Mouse (Mus musculus) stomach, embryonic 15.5 days (tissue): Measurements from ENCODE around the gene P2rx4. TPM values are rescaled to one million over a fixed set of nuclear protein-coding genes. Genes with fewer than 3 reads are reported as not detected.
"Not testable (repeated sequence)": the region's sequence is repeated elsewhere in the genome, so short reads cannot be mapped to it uniquely, and the experiment has no call there.

Experiments
- ATAC-seq: fragments of 200-750 bp; cut with Nextera tagmentation; 2 replicates; pipeline ENCODE4 v1.8.0; 2017; ENCODE audit warnings: low read depth, moderate number of reproducible peaks, moderate TSS enrichment; ENCODE audit not compliant: insufficient read depth, low FRiP score
- H3K27ac ChIP-seq: fragments of 300-500 bp; sonication (generic); 2 replicates; pipeline ENCODE4 v1.5.1; 2015; ENCODE audit warnings: mild to moderate bottlenecking, inconsistent platforms
- H3K27me3 ChIP-seq: fragments of 300-500 bp; sonication (generic); replicated peaks from 2 replicates; pipeline ENCODE4 v1.6.1; 2015; ENCODE audit warnings: inconsistent platforms
- H3K36me3 ChIP-seq: fragments of 300-500 bp; sonication (generic); 2 replicates; pipeline ENCODE4 v1.6.1; 2015; ENCODE audit warnings: inconsistent platforms
- H3K4me1 ChIP-seq: fragments of 300-500 bp; sonication (generic); 2 replicates; pipeline ENCODE4 v1.6.1; 2015; ENCODE audit warnings: inconsistent platforms
- H3K4me2 ChIP-seq: fragments of 300-500 bp; sonication (generic); 2 replicates; pipeline ENCODE4 v1.6.1; 2015; ENCODE audit warnings: mild to moderate bottlenecking, inconsistent platforms
- H3K4me3 ChIP-seq: fragments of 300-500 bp; sonication (generic); replicated peaks from 2 replicates; pipeline ENCODE4 v1.5.1; 2015; ENCODE audit warnings: inconsistent platforms
- H3K9ac ChIP-seq: fragments of 300-500 bp; sonication (generic); 2 replicates; pipeline ENCODE4 v1.6.1; 2015; ENCODE audit warnings: inconsistent platforms
- H3K9me3 ChIP-seq: fragments of 300-500 bp; sonication (generic); 2 replicates; pipeline ENCODE4 v1.6.1; 2016; ENCODE audit warnings: inconsistent platforms
- WGBS: fragments of 180-500 bp; shearing (Covaris S2); methylation state at CpG from one replicate; pipeline ENCODE4 v1.1.7; 2015; 5-methylcytosine and 5-hydroxymethylcytosine counted together
- polyA plus RNA-seq: library from polyadenylated mRNA; unstranded; fragments of >200 nt; fragmentation: Nextera tagmentation; extraction: Ambion mirVana; gene quantifications from 2 replicates; pipeline ENCODE4 v1.2.1, GENCODE M21; 2015

The P2rx4 gene
- 26.9 and 27.9 TPM in 2 replicates for polyA plus RNA-seq

DNA sequence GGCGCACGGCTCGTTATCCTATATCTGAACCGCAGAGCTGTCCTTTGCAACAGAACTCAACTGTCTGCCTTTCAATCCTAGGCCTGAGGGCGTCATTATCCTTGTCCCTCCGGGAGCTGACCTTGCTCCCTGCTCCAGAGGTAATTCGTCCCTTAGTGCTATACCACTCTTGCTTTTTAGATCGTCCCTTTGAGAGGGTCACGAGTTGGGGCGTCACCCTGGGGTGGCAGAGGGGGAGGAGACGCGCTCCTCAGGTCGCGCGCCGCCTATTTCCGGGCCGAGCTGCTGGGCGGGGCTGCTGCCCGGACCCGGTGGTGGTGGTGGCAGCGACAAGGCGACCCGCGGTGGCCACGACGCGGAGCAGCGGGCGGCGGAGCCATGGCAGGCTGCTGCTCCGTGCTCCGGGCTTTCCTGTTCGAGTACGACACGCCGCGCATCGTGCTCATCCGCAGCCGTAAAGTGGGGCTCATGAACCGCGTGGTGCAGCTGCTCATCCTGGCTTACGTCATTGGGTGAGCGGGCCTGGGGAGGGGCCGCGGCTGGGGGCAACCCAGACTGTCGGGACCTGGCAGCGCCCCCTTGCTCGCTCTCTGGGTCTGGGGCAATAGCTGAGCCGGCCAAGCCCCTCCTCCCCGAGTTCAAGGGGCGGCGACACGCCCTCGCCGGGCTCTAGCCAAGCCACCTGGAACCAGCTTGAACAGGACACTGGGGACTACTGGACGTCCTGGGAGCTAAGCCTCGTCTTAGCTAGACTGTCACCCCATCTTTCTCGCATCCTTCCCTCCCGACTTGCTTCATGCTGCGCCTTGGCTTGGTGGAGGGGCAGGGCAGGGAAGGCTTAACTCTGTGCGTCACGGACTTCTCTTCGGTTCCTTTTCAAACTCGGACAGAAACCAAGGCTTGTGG lies at the start of gene P2rx4:
TSS of gene P2rx4 (plus strand) at position 269 of the 906 bp plus-strand sequence.
- peak; percentile 88 for ATAC-seq
- Histone ChIP-seq H3K4me2 (peak within 1 kb of the TSS; percentile 92), H3K9ac (peak within 1 kb of the TSS; percentile 65), H3K4me3 (peak within 1 kb of the TSS; percentile 72), H3K4me1 (peaks cover 5% of the 10 kb centered on the region; the same call in 1 of the 2 replicates), H3K9me3 (no peaks in the 10 kb centered on the region), H3K27ac (peak within 1 kb of the TSS; percentile 84), H3K27me3 (no peaks in the 10 kb centered on the region), H3K36me3 (no peaks in the 10 kb centered on the region)
- under 1% methylated on average over 66 of the region's 66 CpGs for WGBS

DNA sequence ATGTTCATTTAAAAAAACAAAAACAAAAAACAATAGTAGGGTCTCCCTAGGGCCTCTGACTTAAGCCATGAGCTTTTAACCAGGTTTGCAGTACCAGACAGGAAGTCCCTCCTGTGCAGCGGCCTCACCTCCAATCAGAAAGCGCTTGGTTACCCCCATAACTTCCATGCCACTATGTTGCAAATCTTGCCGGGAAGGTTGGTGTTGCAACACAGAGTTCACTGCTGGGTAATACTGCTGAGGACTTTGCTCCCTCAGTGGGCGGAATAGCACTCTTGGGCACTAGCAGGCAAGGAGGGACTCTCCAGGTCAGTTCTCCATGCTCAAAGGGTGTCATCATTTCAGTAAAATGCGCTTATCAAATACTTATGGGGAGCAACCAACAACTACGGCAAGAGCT lies 44.8 kb upstream of the P2rx4 start:
- ATAC-seq, result no peak

DNA sequence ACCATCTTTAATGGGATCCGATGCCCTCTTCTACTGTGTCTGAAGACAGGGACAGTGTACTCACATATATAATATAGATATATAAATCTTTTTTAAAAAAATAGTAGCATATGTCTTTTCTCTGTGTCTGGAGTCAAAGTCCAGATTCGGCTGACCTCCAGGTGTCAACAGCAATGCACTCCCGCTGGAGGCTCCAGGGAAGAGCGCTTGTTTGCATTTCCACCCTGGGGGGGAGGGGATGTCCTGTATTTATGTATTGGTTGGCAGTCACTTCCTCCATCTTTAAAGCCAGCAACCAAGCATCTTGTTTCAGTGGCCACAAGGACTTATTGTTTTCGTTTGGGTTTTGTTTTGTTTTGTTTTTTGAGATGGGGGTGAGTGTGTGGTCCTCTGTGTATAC lies 42.3 kb upstream of the P2rx4 start:
- Histone ChIP-seq H3K36me3 (no peaks in the 10 kb centered on the region), H3K9me3 (no peaks in the 10 kb centered on the region), H3K4me1 (no peaks in the 10 kb centered on the region), H3K4me2 (no peak overlapping the region), H3K4me3 (no peak overlapping the region), H3K9ac (no peak overlapping the region), H3K27me3 (no peaks in the 10 kb centered on the region), H3K27ac (no peak overlapping the region)
- WGBS, result 52% methylated on average over 5 of the region's 5 CpGs
- no peak for ATAC-seq

More for the DNA sequence above, 44.8 kb upstream of the P2rx4 start:
- Histone ChIP-seq H3K27ac (no peak overlapping the region), H3K4me1 (no peaks in the 10 kb centered on the region), H3K4me3 (no peak overlapping the region), H3K9ac (no peak overlapping the region), H3K9me3 (no peaks in the 10 kb centered on the region), H3K4me2 (no peak overlapping the region), H3K36me3 (no peaks in the 10 kb centered on the region), H3K27me3 (no peaks in the 10 kb centered on the region)
- WGBS, result 89% methylated on average over 6 of the region's 6 CpGs

DNA sequence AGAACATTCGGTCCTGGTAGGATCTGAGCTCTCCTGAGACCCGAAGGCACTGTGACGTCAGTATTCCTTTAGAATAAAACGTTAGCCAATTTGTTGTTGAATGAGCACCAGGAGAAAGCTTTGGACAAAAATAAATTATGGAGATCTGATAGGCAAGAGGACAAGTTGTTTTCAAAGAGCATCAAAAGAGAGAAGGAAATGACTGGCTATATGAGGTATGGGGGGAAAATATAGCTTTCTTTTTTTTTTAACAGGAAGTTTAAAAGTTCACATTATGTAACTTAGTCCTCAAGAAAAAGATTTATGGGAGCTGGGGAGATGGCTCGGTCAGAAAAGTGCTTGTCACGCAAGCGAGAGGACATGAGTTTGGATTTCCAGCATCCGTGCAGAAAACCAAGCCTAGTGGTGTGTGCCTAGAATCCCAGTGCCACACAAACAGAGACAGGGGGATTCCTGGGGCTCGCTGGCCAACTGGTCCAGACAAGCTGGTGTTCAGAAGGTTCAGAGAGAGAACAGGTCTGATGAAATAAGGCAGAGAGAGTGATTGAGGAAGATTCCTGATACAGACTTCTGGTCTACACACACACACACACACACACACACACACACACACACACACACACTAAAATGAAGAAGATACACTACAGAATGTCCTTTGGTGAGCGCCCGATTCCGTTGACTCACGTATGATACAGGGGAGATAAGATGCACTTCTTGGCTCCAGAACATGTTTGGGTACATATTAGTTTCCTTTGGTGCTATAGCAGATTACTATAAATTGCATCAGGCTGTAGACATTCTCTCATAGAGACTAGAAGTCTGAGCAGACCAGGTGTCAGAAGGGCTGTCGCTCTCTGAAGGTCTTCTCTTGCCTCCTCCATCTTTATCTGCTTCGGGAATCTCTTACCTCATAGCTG lies 38.1 kb upstream of the P2rx4 start:
- no peak overlapping the region for H3K27ac ChIP-seq
- 59% methylated on average over 15 of the region's 15 CpGs for WGBS
- no peak overlapping the region for H3K9ac ChIP-seq
- no peaks in the 10 kb centered on the region for H3K9me3 ChIP-seq
- no peaks in the 10 kb centered on the region for H3K4me1 ChIP-seq
- no peak overlapping the region for H3K4me2 ChIP-seq
- no peak for ATAC-seq
- no peaks in the 10 kb centered on the region for H3K27me3 ChIP-seq
- no peak overlapping the region for H3K4me3 ChIP-seq
- no peaks in the 10 kb centered on the region for H3K36me3 ChIP-seq

DNA sequence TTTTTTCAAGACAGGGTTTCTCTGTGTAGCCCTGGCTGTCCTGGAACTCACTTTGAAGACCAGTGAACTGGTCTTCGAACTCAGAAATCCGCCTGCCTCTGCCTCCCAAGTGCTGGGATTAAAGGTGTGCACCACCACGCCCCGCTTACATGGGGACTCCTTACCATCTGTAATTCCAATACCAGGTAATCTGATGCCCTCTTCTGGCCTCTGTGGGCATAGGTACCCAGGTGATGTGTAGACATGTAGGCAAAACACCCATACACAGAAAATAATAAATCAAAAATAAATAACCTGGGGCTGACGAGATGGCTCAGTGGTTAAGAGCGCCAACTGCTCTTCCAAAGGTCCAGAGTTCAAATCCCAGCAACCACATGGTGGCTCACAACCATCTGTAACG lies 35.7 kb upstream of the P2rx4 start:
- ATAC-seq, H3K9ac ChIP-seq: not testable (repeated sequence)
- WGBS, result 82% methylated on average over 7 of the region's 7 CpGs

DNA sequence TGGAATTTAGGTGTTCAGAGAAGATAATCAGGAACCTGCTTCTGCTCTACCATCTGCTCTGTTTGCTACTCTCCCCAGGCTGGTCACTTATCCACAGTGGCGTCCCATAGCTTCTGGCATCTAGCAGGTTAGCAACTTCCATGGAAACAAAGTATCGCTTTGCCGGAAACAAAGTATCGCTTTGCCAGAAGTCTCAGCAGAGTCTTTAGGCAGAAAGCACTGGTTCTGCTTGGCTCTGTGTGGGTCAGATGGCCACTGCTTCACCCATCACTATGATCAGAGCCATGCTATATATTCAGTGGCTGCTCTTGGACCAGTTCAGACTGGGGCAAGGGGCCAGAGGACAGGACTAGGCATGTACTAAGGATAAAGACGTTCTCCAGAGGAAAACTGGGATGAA lies 35.0 kb upstream of the P2rx4 start:
- Histone ChIP-seq H3K27me3 (no peaks in the 10 kb centered on the region), H3K9me3 (no peaks in the 10 kb centered on the region), H3K4me1 (no peaks in the 10 kb centered on the region), H3K9ac (no peak overlapping the region), H3K4me3 (no peak overlapping the region), H3K27ac (no peak overlapping the region), H3K36me3 (no peaks in the 10 kb centered on the region), H3K4me2 (no peak overlapping the region)
- no peak for ATAC-seq
- 88% methylated on average over 5 of the region's 5 CpGs for WGBS

More for the DNA sequence above, 35.7 kb upstream of the P2rx4 start:
- not testable (repeated sequence) for H3K9me3 ChIP-seq, H3K4me2 ChIP-seq, H3K27me3 ChIP-seq, H3K4me3 ChIP-seq, H3K27ac ChIP-seq, H3K36me3 ChIP-seq, H3K4me1 ChIP-seq

DNA sequence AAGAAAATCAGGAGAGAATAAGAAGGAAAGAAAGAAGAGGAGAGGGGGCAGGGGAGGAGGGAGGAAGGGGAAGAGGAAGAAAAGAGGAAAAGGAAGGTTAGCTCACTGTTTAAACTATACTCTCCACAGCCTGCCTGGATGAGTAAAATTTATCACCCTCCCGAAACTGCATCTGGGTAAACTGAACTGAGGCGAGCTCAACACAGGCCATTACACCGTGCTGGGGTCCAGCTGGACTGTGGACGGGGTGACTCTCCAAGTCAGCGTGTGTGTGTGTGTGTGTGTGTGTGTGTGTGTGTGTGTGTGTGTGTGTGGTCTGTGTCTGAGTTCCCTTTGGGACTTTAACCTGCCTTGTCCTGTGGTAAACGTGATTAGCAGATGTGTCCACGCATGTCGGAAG lies 31.3 kb upstream of the P2rx4 start:
- Histone ChIP-seq H3K4me3 (no peak overlapping the region), H3K4me1 (no peaks in the 10 kb centered on the region), H3K9ac (no peak overlapping the region), H3K27ac (no peak overlapping the region), H3K4me2 (no peak overlapping the region), H3K36me3 (no peaks in the 10 kb centered on the region), H3K27me3 (no peaks in the 10 kb centered on the region), H3K9me3 (no peaks in the 10 kb centered on the region)
- 60% methylated on average over 8 of the region's 8 CpGs for WGBS
- ATAC-seq, result no peak

DNA sequence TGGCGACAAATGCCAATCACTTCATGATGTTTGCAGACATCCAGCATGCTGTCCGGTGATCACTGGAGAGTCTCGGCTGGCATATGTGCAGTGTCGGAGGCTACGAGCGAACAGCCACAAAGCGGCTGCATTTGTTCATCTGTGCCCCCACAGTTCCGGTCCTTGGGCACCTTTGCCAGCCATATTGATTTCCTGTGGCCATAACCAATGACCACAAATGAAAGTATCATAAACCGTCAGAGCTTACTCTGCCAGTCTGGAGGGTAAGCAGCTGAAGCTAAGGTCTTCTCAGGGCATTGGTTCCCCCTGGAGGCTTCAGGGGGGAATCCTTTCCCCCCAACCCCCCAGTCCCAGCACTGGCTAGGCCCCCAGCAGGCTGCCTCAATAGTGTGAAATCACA lies 29.4 kb upstream of the P2rx4 start:
- no peak overlapping the region for H3K4me3 ChIP-seq
- no peak for ATAC-seq
- H3K27ac ChIP-seq, result no peak overlapping the region
- H3K4me1 ChIP-seq, result no peaks in the 10 kb centered on the region
- H3K9ac ChIP-seq, result no peak overlapping the region
- no peaks in the 10 kb centered on the region for H3K9me3 ChIP-seq
- H3K4me2 ChIP-seq, result no peak overlapping the region
- no peaks in the 10 kb centered on the region for H3K27me3 ChIP-seq
- H3K36me3 ChIP-seq, result no peaks in the 10 kb centered on the region
- WGBS, result 83% methylated on average over 9 of the region's 9 CpGs

DNA sequence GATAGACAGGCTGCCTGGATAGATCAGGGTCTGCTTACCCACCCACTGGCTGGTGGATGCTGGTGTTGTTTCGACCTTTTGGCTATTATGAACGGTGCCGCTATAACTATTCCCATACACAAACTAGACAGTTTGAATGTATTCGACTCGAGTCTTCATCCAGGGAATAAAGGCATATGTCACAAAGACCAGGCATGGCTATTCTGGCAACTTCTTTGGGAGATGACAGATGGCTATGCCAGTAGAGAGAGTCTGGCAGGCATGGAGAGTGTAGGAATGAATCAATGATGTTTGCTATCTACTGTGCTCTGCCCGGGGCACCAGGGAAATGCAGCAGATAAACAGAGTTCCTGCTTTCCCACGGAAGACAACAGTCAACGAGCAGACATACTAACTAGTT lies 27.5 kb upstream of the P2rx4 start:
- Histone ChIP-seq H3K27ac (no peak overlapping the region), H3K4me1 (no peaks in the 10 kb centered on the region), H3K27me3 (no peaks in the 10 kb centered on the region), H3K36me3 (no peaks in the 10 kb centered on the region), H3K4me3 (no peak overlapping the region), H3K4me2 (no peak overlapping the region), H3K9ac (no peak overlapping the region), H3K9me3 (no peaks in the 10 kb centered on the region)
- 85% methylated on average over 8 of the region's 8 CpGs for WGBS
- no peak for ATAC-seq

DNA sequence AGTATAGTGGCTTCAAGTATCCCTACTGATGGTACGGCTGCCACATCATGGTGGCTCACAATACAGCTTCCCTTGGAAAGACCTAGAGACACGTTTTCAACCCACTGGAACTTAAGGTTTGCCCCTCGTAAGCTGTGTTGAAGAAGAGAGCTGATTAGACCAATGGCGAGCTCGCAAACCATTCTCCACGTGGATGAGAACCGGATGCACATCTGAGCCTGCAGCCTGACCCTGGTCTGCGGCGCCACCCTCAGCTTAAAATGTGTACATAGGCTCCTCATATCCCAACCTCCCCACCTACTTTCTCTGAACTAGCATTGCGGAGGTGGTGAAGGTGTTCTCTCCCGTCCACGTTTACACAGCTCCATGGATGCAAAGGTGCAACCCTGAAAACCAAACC lies 26.1 kb upstream of the P2rx4 start:
- Histone ChIP-seq H3K27me3 (no peaks in the 10 kb centered on the region), H3K36me3 (no peaks in the 10 kb centered on the region), H3K9me3 (no peaks in the 10 kb centered on the region), H3K9ac (no peak overlapping the region), H3K4me2 (no peak overlapping the region), H3K4me1 (no peaks in the 10 kb centered on the region), H3K4me3 (no peak overlapping the region), H3K27ac (no peak overlapping the region)
- 83% methylated on average over 12 of the region's 12 CpGs for WGBS
- no peak for ATAC-seq

DNA sequence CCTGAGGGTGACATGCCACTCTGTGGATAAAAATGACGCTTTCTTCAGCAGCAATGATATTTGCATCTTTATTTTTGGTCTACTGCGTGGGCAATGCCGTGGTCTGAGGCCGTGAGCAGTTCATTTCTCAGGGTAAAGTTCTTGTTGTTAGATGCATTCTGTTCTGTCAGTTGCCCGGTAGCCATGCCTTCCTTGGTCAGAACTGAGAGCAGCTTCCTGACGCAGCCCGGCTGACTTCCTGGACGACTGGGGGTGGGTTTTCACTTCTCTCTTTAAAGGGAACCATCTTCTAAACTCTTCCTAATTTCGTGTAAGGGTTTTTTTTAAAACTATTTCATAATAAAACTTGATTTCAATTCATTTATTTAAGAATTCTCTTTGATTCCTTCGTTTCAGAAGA lies 23.4 kb upstream of the P2rx4 start:
- no peak for ATAC-seq
- H3K4me1 ChIP-seq, result no peaks in the 10 kb centered on the region
- H3K36me3 ChIP-seq, result no peaks in the 10 kb centered on the region
- no peak overlapping the region for H3K27ac ChIP-seq
- H3K9me3 ChIP-seq, result no peaks in the 10 kb centered on the region
- no peak overlapping the region for H3K4me3 ChIP-seq
- WGBS, result 73% methylated on average over 10 of the region's 10 CpGs
- no peak overlapping the region for H3K9ac ChIP-seq
- H3K27me3 ChIP-seq, result no peaks in the 10 kb centered on the region
- H3K4me2 ChIP-seq, result no peak overlapping the region

DNA sequence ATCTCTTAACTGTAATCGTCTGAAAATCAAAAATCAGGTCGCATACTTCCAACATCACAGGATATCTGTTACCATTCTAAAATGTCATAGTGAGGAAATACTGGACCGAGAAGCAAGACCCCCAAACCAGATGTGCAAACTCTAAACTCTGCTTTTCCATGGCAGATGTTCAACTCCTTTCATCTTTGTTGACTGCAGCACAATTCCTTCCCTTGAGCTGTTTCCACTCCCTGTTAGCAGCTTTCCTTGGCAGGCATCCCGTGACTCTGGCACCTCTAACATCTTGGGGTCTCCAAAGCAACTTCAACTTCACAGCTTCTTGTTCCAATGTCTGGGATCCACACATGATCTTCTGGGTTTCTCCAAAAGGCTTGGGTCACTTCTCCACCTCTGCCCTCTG lies 20.0 kb upstream of the P2rx4 start:
- no peak overlapping the region for H3K4me3 ChIP-seq
- no peak for ATAC-seq
- H3K27ac ChIP-seq, result no peak overlapping the region
- 76% methylated on average over 4 of the region's 4 CpGs for WGBS
- H3K9ac ChIP-seq, result no peak overlapping the region
- H3K4me2 ChIP-seq, result no peak overlapping the region
- no peaks in the 10 kb centered on the region for H3K27me3 ChIP-seq
- no peaks in the 10 kb centered on the region for H3K4me1 ChIP-seq
- no peaks in the 10 kb centered on the region for H3K36me3 ChIP-seq
- H3K9me3 ChIP-seq, result no peaks in the 10 kb centered on the region
